Comparison of ENCODE assay signal across 7 mouse cellular contexts in genomic region chr8:71370711-71371235, GRCm38 (mm10). TPM values are rescaled to one million over a fixed set of nuclear protein-coding genes. Genes with fewer than 3 reads are reported as not detected.
DNase-seq lines count a peak whose midpoint lies in the region; ATAC-seq lines count a peak whose summit lies in the region.

No protein-coding gene starts in this region.

- H3K27me3 ChIP-seq in lung, embryonic 16.5 days (ENCODE audit: control insufficient read depth, insufficient read depth, low read depth, low read length): no peaks in the 10 kb centered on the region
- no peaks in the 10 kb centered on the region for H3K27me3 ChIP-seq in embryonic facial prominence, embryonic 11.5 days (ENCODE audit: control insufficient read depth, insufficient read depth, low read length)
- H3K27me3 ChIP-seq in intestine, embryonic 14.5 days (replicated peaks; ENCODE audit: control insufficient read depth, insufficient read depth, low read length): no peaks in the 10 kb centered on the region
- no peaks in the 10 kb centered on the region for H3K27me3 ChIP-seq in neural tube, embryonic 15.5 days (replicated peaks)

- WGBS in lung, embryonic 16.5 days: 12% methylated on average over 5 of the region's 5 CpGs
- 30% methylated on average over 5 of the region's 5 CpGs for WGBS in embryonic facial prominence, embryonic 11.5 days
- 16% methylated on average over 5 of the region's 5 CpGs for WGBS in intestine, embryonic 14.5 days
- WGBS in neural tube, embryonic 15.5 days: 22% methylated on average over 5 of the region's 5 CpGs

- peaks cover 19% of the 10 kb centered on the region for H3K4me1 ChIP-seq in lung, embryonic 16.5 days (replicated peaks; ENCODE audit: control insufficient read depth, insufficient read depth, low read length)
- peaks cover 6% of the 10 kb centered on the region for H3K4me1 ChIP-seq in embryonic facial prominence, embryonic 11.5 days (ENCODE audit: control insufficient read depth, insufficient read depth, low read length)
- peaks cover 16% of the 10 kb centered on the region for H3K4me1 ChIP-seq in intestine, embryonic 14.5 days (replicated peaks; ENCODE audit: control insufficient read depth, insufficient read depth, low read length)
- peaks cover 52% of the 10 kb centered on the region for H3K4me1 ChIP-seq in neural tube, embryonic 15.5 days

- H3K9ac ChIP-seq in lung, embryonic 16.5 days (ENCODE audit: low read length): peak overlapping the region; percentile 78; the same call in 1 of the 2 replicates
- H3K9ac ChIP-seq in embryonic facial prominence, embryonic 11.5 days (replicated peaks; ENCODE audit: low read length): peak overlapping the region; percentile 2; the same call in 1 of the 2 replicates
- H3K9ac ChIP-seq in intestine, embryonic 14.5 days (ENCODE audit: low read length): peak overlapping the region; percentile 50; the same call in 1 of the 2 replicates
- peak overlapping the region; percentile 72 for H3K9ac ChIP-seq in neural tube, embryonic 15.5 days (replicated peaks)

- no peaks in the 10 kb centered on the region for H3K9me3 ChIP-seq in lung, embryonic 16.5 days (ENCODE audit: control insufficient read depth, low read length)
- H3K9me3 ChIP-seq in embryonic facial prominence, embryonic 11.5 days (replicated peaks; ENCODE audit: control insufficient read depth, low read length): no peaks in the 10 kb centered on the region
- H3K9me3 ChIP-seq in intestine, embryonic 14.5 days (ENCODE audit: control insufficient read depth, low read length): no peaks in the 10 kb centered on the region
- no peaks in the 10 kb centered on the region for H3K9me3 ChIP-seq in neural tube, embryonic 15.5 days (replicated peaks)

- peaks cover 31% of the 10 kb centered on the region for H3K36me3 ChIP-seq in lung, embryonic 16.5 days (ENCODE audit: control insufficient read depth, insufficient read depth, low read length)
- H3K36me3 ChIP-seq in embryonic facial prominence, embryonic 11.5 days (replicated peaks; ENCODE audit: control insufficient read depth, insufficient read depth, low read depth, low read length): no peaks in the 10 kb centered on the region; the same call in 1 of the 2 replicates
- H3K36me3 ChIP-seq in intestine, embryonic 14.5 days (ENCODE audit: control insufficient read depth, insufficient read depth, low read length): peaks cover 41% of the 10 kb centered on the region
- peaks cover 30% of the 10 kb centered on the region for H3K36me3 ChIP-seq in neural tube, embryonic 15.5 days

- no peak for DNase-seq in lung, postnatal 10 days
- no peak for DNase-seq in embryonic facial prominence, embryonic 11.5 days (ENCODE audit: low spot score)
- DNase-seq in intestine, embryonic 14.5 days (ENCODE audit: low spot score): no peak
- no peak for DNase-seq in testis, postnatal 10 days (ENCODE audit: low spot score)
- DNase-seq in frontal cortex, postnatal 14 days (ENCODE audit: low spot score in 2 of 2): no peak

- ATAC-seq in lung, embryonic 16.5 days (ENCODE audit: low read depth): no peak
- ATAC-seq in embryonic facial prominence, embryonic 11.5 days (replicated peaks; ENCODE audit: insufficient number of reproducible peaks, low FRiP score, low TSS enrichment, low read depth): no peak
- no peak for ATAC-seq in intestine, embryonic 14.5 days (replicated peaks; ENCODE audit: low FRiP score, low TSS enrichment, low read depth)
- no peak for ATAC-seq in neural tube, embryonic 15.5 days (ENCODE audit: low FRiP score)

- H3K27ac ChIP-seq in lung, embryonic 16.5 days (ENCODE audit: low read length): no peak overlapping the region
- no peak overlapping the region for H3K27ac ChIP-seq in embryonic facial prominence, embryonic 11.5 days (replicated peaks; ENCODE audit: low read depth, low read length)
- H3K27ac ChIP-seq in intestine, embryonic 14.5 days (ENCODE audit: low read depth): peak overlapping the region; percentile 48; the same call in 1 of the 2 replicates
- H3K27ac ChIP-seq in neural tube, embryonic 15.5 days (replicated peaks): peak overlapping the region; percentile 93

- H3K4me2 ChIP-seq in lung, embryonic 16.5 days (ENCODE audit: low read depth, low read length): peak overlapping the region; percentile 51
- peak overlapping the region; percentile 32 for H3K4me2 ChIP-seq in embryonic facial prominence, embryonic 11.5 days (ENCODE audit: low read depth, low read length)
- H3K4me2 ChIP-seq in intestine, embryonic 14.5 days (ENCODE audit: low read length): peak overlapping the region; percentile 53
- peak overlapping the region; percentile 62 for H3K4me2 ChIP-seq in neural tube, embryonic 15.5 days

- H3K4me3 ChIP-seq in lung, embryonic 16.5 days (ENCODE audit: low read length): peak overlapping the region; percentile 81
- peak overlapping the region; percentile 70 for H3K4me3 ChIP-seq in embryonic facial prominence, embryonic 11.5 days (ENCODE audit: low read depth, low read length)
- peak overlapping the region; percentile 68 for H3K4me3 ChIP-seq in intestine, embryonic 14.5 days (ENCODE audit: low read depth, low read length)
- peak overlapping the region; percentile 87 for H3K4me3 ChIP-seq in neural tube, embryonic 15.5 days (replicated peaks)

RNA-seq across cellular contexts. Expression of gene Ocel1, which starts 0.3 kb away (rescaled TPM):
- polyA plus RNA-seq in lung, embryonic 16.5 days (2015; fragmentation: Nextera tagmentation; extraction: Ambion mirVana): 5.9 and 6.3 TPM in 2 replicates
- polyA plus RNA-seq in embryonic facial prominence, embryonic 11.5 days (2014; fragmentation: Nextera tagmentation; extraction: Ambion mirVana): 2.1 and 2.2 TPM in 2 replicates
- polyA plus RNA-seq in intestine, embryonic 14.5 days (2014; fragmentation: Nextera tagmentation; extraction: Ambion mirVana): 3.5 and 5.3 TPM in 2 replicates
- polyA plus RNA-seq in neural tube, embryonic 15.5 days (2015; fragmentation: Nextera tagmentation; extraction: Ambion mirVana): 5.6 and 9.2 TPM in 2 replicates

RNA-seq across cellular contexts. Expression of gene Use1, which starts 4.1 kb away (rescaled TPM):
- polyA plus RNA-seq in lung, embryonic 16.5 days (2015; fragmentation: Nextera tagmentation; extraction: Ambion mirVana): 95.6 and 101 TPM in 2 replicates
- polyA plus RNA-seq in embryonic facial prominence, embryonic 11.5 days (2014; fragmentation: Nextera tagmentation; extraction: Ambion mirVana): 78.0 and 81.0 TPM in 2 replicates
- 110 and 111 TPM in 2 replicates for polyA plus RNA-seq in intestine, embryonic 14.5 days (2014; fragmentation: Nextera tagmentation; extraction: Ambion mirVana)
- 121 and 122 TPM in 2 replicates for polyA plus RNA-seq in neural tube, embryonic 15.5 days (2015; fragmentation: Nextera tagmentation; extraction: Ambion mirVana)

RNA-seq across cellular contexts. Expression of gene Nr2f6, which starts 11.0 kb away (rescaled TPM):
- 36.2 and 39.9 TPM in 2 replicates for polyA plus RNA-seq in lung, embryonic 16.5 days (2015; fragmentation: Nextera tagmentation; extraction: Ambion mirVana)
- polyA plus RNA-seq in embryonic facial prominence, embryonic 11.5 days (2014; fragmentation: Nextera tagmentation; extraction: Ambion mirVana): 53.7 and 62.5 TPM in 2 replicates
- 71.8 and 92.8 TPM in 2 replicates for polyA plus RNA-seq in intestine, embryonic 14.5 days (2014; fragmentation: Nextera tagmentation; extraction: Ambion mirVana)
- polyA plus RNA-seq in neural tube, embryonic 15.5 days (2015; fragmentation: Nextera tagmentation; extraction: Ambion mirVana): 28.6 and 34.9 TPM in 2 replicates

RNA-seq across cellular contexts. Expression of gene Ushbp1, which starts 24.8 kb away (rescaled TPM):
- 37.3 and 40.7 TPM in 2 replicates for polyA plus RNA-seq in lung, embryonic 16.5 days (2015; fragmentation: Nextera tagmentation; extraction: Ambion mirVana)
- 2.9 and 4.3 TPM in 2 replicates for polyA plus RNA-seq in embryonic facial prominence, embryonic 11.5 days (2014; fragmentation: Nextera tagmentation; extraction: Ambion mirVana)
- 8.3 and 9.4 TPM in 2 replicates for polyA plus RNA-seq in intestine, embryonic 14.5 days (2014; fragmentation: Nextera tagmentation; extraction: Ambion mirVana)
- polyA plus RNA-seq in neural tube, embryonic 15.5 days (2015; fragmentation: Nextera tagmentation; extraction: Ambion mirVana): 7.0 and 9.8 TPM in 2 replicates

RNA-seq across cellular contexts. Expression of gene Babam1, which starts 25.9 kb away (rescaled TPM):
- 96.9 and 108 TPM in 2 replicates for polyA plus RNA-seq in lung, embryonic 16.5 days (2015; fragmentation: Nextera tagmentation; extraction: Ambion mirVana)
- polyA plus RNA-seq in embryonic facial prominence, embryonic 11.5 days (2014; fragmentation: Nextera tagmentation; extraction: Ambion mirVana): 93.6 and 111 TPM in 2 replicates
- 95.1 and 99.9 TPM in 2 replicates for polyA plus RNA-seq in intestine, embryonic 14.5 days (2014; fragmentation: Nextera tagmentation; extraction: Ambion mirVana)
- 96.0 and 96.1 TPM in 2 replicates for polyA plus RNA-seq in neural tube, embryonic 15.5 days (2015; fragmentation: Nextera tagmentation; extraction: Ambion mirVana)

Comparison
In these comparisons a context has a peak if more than half of its experiments do, and no peak if none do; other contexts are left out.
1. H3K27ac ChIP-seq: peak in intestine, embryonic 14.5 days (single experiment) and neural tube, embryonic 15.5 days (single experiment); none in lung, embryonic 16.5 days (single experiment) and embryonic facial prominence, embryonic 11.5 days (single experiment).
2. H3K9ac ChIP-seq: peak in every context shown above with its lines; median percentile 78 in lung, embryonic 16.5 days; 72 in neural tube, embryonic 15.5 days; 50 in intestine, embryonic 14.5 days; 2 in embryonic facial prominence, embryonic 11.5 days.
3. Peak in every context shown above with its lines, with median percentiles within 50 percentile points of each other: H3K4me2 ChIP-seq and H3K4me3 ChIP-seq.